Mouse (Mus musculus) thymus, adult 2 months (tissue): Measurements from ENCODE around the gene Fgf10. TPM values are rescaled to one million over a fixed set of nuclear protein-coding genes. Genes with fewer than 3 reads are reported as not detected.

Experiments used
- DNase-seq: peaks from one replicate; pipeline ENCODE4 v3.0.0; 2021
- H3K27ac ChIP-seq: fragments of 200-500 bp; 2 replicates; pipeline ENCODE4 v1.5.1; 2012; ENCODE audit warnings: low read length, control low read depth; ENCODE audit not compliant: control insufficient read depth, insufficient read depth
- H3K27me3 ChIP-seq: fragments of 200-500 bp; 2 replicates; pipeline ENCODE4 v1.6.1; 2012; ENCODE audit warnings: mild to moderate bottlenecking, low read length, moderate library complexity, mixed read lengths; ENCODE audit not compliant: control insufficient read depth, insufficient read depth
- H3K36me3 ChIP-seq: fragments of 200-500 bp; 2 replicates; pipeline ENCODE4 v1.6.1; 2012; ENCODE audit warnings: mild to moderate bottlenecking, low read length, moderate library complexity; ENCODE audit not compliant: control insufficient read depth, insufficient read depth
- H3K4me1 ChIP-seq: fragments of 200-500 bp; replicated peaks from 2 replicates; pipeline ENCODE4 v1.6.1; 2012; ENCODE audit warnings: low read length; ENCODE audit not compliant: control insufficient read depth, insufficient read depth
- H3K4me3 ChIP-seq: fragments of 200-500 bp; 2 replicates; pipeline ENCODE4 v1.5.1; 2012; ENCODE audit warnings: mild to moderate bottlenecking, low read length, control low read depth, moderate library complexity; ENCODE audit not compliant: control insufficient read depth, insufficient read depth
- CTCF ChIP-seq: fragments of 200-500 bp; IDR thresholded peaks from 2 replicates; pipeline ENCODE4 v1.5.1; 2012; ENCODE audit warnings: mild to moderate bottlenecking, control low read depth, low read length, moderate library complexity, borderline replicate concordance; ENCODE audit not compliant: control insufficient read depth, poor library complexity, insufficient read depth; ENCODE audit errors: extremely low read depth
- POLR2A ChIP-seq: fragments of 200-500 bp; IDR thresholded peaks from 2 replicates; pipeline ENCODE4 v1.6.1; 2012; ENCODE audit warnings: mild to moderate bottlenecking, low read length, control low read depth, moderate library complexity; ENCODE audit not compliant: control insufficient read depth, poor library complexity, insufficient read depth; ENCODE audit errors: extremely low read depth
- WGBS: fragments of 180-500 bp; shearing (Covaris S2); methylation state at CpG from one replicate; pipeline ENCODE4 v1.1.7; 2018; 5-methylcytosine and 5-hydroxymethylcytosine counted together
- polyA plus RNA-seq: library from polyadenylated mRNA; depleted of rRNA; stranded (reverse); fragments of >200 nt; gene quantifications from 2 replicates; pipeline ENCODE4 v1.2.3, GENCODE M21; 2012

Gene Fgf10
- polyA plus RNA-seq, 1 experiment: 0.59 TPM

GRCm38 (mm10) chr13:118705716-118706115, 36.1 kb downstream of the Fgf10 start:
- WGBS: 91% methylated on average over 3 of the region's 3 CpGs
- no peak for TF ChIP-seq CTCF
- no peak for TF ChIP-seq POLR2A
- H3K36me3 ChIP-seq: no peaks in the 10 kb centered on the region
- no peak for DNase-seq
- no peaks in the 10 kb centered on the region for H3K27me3 ChIP-seq
- H3K27ac ChIP-seq: no peak overlapping the region
- H3K4me1 ChIP-seq: no peaks in the 10 kb centered on the region
- H3K4me3 ChIP-seq: no peak overlapping the region

GRCm38 (mm10) chr13:118709912-118710311, 40.3 kb downstream of the Fgf10 start:
- Histone ChIP-seq H3K27ac (no peak overlapping the region), H3K4me3 (no peak overlapping the region), H3K4me1 (no peaks in the 10 kb centered on the region), H3K36me3 (no peaks in the 10 kb centered on the region), H3K27me3 (no peaks in the 10 kb centered on the region)
- TF ChIP-seq CTCF: no peak
- no peak for TF ChIP-seq POLR2A
- DNase-seq: no peak
- 94% methylated on average over 1 of the region's 1 CpGs for WGBS

- Histone ChIP-seq H3K36me3 (no peaks in the 10 kb centered on the region), H3K4me1 (no peaks in the 10 kb centered on the region), H3K27ac (no peak overlapping the region), H3K4me3 (no peak overlapping the region), H3K27me3 (no peaks in the 10 kb centered on the region)
- DNase-seq: no peak
- WGBS: 5% methylated on average over 14 of the region's 14 CpGs
- TF ChIP-seq CTCF: no peak
- TF ChIP-seq POLR2A: no peak
Observed at GRCm38 (mm10) chr13:118713626-118714150, 44.1 kb downstream of the Fgf10 start.

- TF ChIP-seq CTCF (no peak), POLR2A (no peak)
- no peak overlapping the region for H3K27ac ChIP-seq
- no peaks in the 10 kb centered on the region for H3K4me1 ChIP-seq
- WGBS: 4% methylated on average over 34 of the region's 36 CpGs
- H3K4me3 ChIP-seq: no peak overlapping the region
- DNase-seq: no peak
- H3K27me3 ChIP-seq: no peaks in the 10 kb centered on the region
- H3K36me3 ChIP-seq: no peaks in the 10 kb centered on the region
Observed at GRCm38 (mm10) chr13:118714284-118715065, 44.9 kb downstream of the Fgf10 start.

- Histone ChIP-seq H3K36me3 (no peaks in the 10 kb centered on the region), H3K4me3 (no peak overlapping the region), H3K27me3 (no peaks in the 10 kb centered on the region), H3K4me1 (no peaks in the 10 kb centered on the region), H3K27ac (no peak overlapping the region)
- no peak for DNase-seq
- TF ChIP-seq CTCF (no peak), POLR2A (no peak)
- WGBS: 6% methylated on average over 31 of the region's 31 CpGs
Observed at GRCm38 (mm10) chr13:118715066-118716018, 45.8 kb downstream of the Fgf10 start.

- no peak for DNase-seq
- H3K4me1 ChIP-seq: no peaks in the 10 kb centered on the region
- no peak for TF ChIP-seq CTCF
- TF ChIP-seq POLR2A: no peak
- no peak overlapping the region for H3K27ac ChIP-seq
- no peaks in the 10 kb centered on the region for H3K27me3 ChIP-seq
- 30% methylated on average over 8 of the region's 8 CpGs for WGBS
- no peak overlapping the region for H3K4me3 ChIP-seq
- H3K36me3 ChIP-seq: no peaks in the 10 kb centered on the region
Observed at GRCm38 (mm10) chr13:118716265-118716664, 46.7 kb downstream of the Fgf10 start.
